Mouse (Mus musculus) limb, embryonic 10.5 days (tissue): Measurements from ENCODE around the gene Mterf1b. TPM values are rescaled to one million over a fixed set of nuclear protein-coding genes. Genes with fewer than 3 reads are reported as not detected.

ENCODE experiments used
- polyA plus RNA-seq: library from polyadenylated mRNA; unstranded; fragments of >200 nt; fragmentation: Nextera tagmentation; extraction: Ambion mirVana; gene quantifications from 2 replicates; pipeline ENCODE4 v1.2.1, GENCODE M21; 2016

Mterf1b gene
- polyA plus RNA-seq, 1 experiment from 2014 or later = 2.6 TPM

Other genes starting within 250 kb of the Mterf1b start
- 93.3 and 103 TPM in 2 replicates for gene Cyp51, start 87.6 kb upstream of the Mterf1b start, polyA plus RNA-seq